Mouse (Mus musculus): ENCODE data around the gene Prss50.

The Prss50 gene

DNA sequence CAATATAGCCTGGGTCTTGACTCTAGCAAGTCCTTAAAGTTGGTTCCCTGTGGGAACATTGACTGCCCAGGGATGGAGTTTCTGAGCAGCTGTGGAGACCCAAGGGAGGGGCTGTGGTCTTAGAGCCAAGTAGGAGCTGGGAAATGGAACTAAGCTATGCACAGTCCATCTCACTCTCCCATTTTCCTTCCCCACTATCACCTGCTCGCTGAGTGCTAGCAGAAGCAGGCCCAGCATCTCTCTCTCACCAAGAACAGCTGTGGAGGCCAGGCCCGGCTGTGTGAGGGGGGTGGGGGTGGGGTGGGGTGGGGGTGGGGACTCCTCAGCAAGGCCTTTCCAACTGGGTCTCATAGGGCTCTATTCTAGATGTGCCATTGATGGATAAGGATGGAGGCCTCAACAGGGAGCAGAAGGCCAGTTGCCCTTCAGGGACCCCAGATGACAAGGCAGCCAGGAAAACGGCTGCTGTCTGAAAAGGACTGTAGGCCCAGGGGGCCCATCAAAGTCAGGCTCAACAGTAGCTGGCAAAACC lies 17.0 kb downstream of the Prss50 start:
- no peak for DNase-seq (ENCODE audit: low read depth, low spot score)

DNA sequence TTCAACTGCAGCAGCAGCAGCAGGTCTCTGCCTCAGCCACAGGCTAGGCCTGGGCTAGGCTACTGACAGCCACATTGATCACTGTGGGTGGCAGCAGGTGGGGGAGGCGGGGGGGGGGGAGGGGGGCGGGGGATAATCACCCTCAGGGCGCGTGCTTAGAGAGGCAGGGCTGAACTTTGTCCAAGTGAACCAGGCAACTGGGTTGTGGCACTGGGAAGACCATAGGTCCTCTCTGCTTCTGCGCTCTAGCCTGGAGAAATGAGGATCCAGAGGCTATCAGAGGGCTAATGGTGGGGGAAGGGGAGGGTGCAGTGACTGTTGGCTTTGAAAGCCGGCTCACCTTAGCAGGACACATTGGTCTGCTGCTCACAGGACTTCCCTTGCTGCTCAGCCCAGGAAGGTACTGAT lies 17.5 kb downstream of the Prss50 start:
- no peak for DNase-seq (ENCODE audit: low read depth, low spot score)

DNA sequence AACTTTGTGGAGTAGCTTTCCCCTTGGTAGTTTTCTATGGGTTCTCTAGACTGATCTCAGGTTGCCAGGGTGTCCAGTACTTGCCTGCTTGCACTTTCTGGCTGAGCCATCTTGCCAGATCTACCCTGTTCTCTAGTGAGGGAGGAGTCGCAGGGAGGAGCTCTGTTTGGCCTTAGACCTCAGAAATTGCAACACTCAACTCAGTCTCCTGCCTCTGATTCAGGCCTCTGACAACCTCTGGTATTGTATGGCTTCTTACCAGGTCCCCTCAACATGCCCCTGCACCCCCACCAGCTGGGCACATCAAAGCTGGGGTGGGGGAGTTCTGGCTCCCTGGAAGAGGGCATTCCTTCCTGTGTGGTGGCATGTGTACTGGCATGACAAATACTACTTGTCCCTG lies 19.6 kb downstream of the Prss50 start:
- no peak for DNase-seq (ENCODE audit: low read depth, low spot score)

DNA sequence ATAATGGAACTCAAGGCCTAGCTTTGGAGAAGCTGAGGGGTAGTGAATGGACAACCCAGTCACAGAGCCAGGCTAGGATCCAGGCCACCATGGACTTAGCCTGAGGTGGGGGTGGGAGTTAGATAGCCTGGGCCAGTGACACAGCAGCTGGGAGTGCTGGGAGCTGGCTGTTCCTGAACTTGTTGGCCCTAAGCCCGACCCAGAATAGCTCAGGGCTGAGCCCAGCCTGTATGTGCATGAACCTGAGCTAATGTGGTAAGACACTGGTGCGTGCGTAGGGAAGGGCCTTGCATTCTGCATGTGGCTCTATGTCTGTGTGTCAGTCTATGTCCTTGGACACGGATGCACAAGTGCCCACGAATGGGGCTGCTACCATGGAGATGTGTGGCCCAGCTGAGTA lies 20.1 kb downstream of the Prss50 start:
- no peak for DNase-seq (ENCODE audit: low read depth, low spot score)

DNA sequence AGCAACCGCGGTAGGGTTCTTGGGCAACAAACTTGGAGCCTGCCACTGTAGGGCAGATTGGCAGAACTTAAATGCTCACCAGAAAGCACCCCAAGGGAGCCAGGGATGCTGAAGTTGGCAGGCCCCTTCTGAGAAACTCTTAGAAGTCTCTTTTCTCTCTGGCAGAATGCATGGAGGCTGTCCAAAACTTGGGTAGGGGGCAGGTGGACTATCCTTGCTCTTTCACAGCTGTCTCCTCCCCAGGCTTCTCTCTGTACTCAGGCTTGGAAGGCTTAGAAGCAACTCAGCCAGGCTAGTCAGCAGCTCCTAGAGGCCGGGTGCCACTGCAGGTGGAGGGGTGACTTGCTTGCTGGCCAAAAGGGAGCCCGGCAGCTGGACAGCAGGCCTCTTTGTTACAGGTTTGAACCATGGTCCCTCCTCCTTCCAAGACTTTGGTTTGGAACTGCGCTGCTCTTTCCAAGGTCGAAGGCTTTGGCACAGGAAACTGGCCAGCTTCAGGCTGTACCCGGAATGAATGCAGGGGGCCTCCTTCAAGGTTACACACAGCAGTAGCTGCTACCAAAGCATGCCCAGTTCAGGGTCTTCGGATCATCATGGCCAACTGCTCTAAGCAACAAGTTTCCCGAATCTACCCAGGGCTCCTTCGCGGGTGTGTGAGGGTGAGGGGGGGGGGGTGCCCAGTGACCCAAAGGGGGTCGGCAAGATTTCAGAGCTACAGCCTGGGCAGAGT lies 21.6 kb downstream of the Prss50 start, which contains the start of gene Als2cl:
Gene Als2cl, plus strand, starts transcription at position 680 of the 730 bp plus-strand sequence.
- no peak for DNase-seq (ENCODE audit: low read depth, low spot score)

DNA sequence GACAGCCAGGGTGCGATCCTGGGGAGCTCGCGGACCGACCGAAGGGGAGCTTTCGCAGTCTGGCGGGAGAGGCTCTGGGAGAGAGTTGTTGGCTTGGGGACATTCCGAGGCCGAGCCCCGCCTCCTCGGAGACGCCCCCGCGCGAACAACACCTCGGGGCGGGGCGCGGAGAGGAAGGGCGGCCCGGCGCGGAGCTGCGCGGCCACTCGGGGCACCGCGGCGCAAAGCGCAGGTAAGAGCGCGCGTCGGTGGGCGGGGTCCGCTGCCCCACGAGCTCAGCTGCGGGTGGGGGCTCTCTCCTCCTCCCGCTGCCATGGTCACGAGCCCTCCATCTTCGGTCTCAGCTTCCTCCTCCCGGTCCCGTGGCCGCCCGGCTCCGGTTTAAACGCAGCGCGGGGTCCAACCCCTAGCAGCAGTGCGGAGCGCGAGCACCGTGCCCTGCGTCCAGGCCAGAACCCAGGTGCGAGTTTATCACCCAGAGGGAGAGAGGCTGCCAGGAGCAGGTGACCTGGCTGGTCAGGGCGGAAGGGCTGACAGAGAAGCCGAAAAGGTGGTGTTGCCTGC lies 22.3 kb downstream of the Prss50 start, which contains the start of gene Tmie:
Gene Tmie, minus strand, starts transcription at position 116 of the 564 bp plus-strand sequence.
- no peak for DNase-seq (ENCODE audit: low read depth, low spot score)

DNA sequence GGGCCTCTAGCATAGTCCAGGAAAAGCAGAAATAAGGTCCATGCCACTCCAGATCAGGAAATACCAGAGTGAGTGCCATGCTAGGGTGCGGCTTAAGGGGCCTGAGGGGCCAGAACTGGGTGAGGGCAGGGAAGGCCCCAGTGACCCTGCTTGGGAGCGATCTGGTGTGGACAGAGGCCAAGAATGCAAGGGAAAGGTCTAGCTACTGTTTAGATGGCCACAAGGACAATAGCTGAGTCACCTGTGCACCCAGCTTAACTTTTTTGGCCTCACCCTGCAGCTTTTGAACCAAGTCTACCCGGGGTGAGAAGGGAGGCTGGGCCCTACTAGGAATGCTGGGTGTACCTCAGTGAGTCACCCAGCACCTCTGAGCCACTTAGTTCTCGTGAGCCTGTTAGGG lies 23.0 kb downstream of the Prss50 start:
- DNase-seq (ENCODE audit: low read depth, low spot score): no peak

DNA sequence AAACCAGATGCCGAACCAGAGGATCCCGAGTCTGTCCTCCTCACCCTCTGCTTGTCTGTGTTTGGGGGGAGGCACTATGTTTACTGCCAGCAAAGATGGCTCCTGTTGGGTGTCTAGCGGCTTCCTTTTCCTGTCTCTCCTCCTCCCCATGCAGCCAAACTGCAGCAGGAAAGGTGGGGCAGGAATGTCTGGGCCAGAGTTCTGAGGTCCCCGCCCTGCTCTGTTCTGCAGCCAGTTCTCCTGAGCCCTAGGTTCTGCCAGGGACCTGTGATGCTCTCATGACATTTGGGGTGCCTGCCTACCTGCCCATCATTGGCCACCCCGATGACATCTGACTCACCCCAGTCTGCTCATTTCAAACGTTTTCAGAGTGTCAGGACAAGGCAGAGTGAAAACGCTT lies 24.2 kb downstream of the Prss50 start:
- DNase-seq (ENCODE audit: low read depth, low spot score): no peak

DNA sequence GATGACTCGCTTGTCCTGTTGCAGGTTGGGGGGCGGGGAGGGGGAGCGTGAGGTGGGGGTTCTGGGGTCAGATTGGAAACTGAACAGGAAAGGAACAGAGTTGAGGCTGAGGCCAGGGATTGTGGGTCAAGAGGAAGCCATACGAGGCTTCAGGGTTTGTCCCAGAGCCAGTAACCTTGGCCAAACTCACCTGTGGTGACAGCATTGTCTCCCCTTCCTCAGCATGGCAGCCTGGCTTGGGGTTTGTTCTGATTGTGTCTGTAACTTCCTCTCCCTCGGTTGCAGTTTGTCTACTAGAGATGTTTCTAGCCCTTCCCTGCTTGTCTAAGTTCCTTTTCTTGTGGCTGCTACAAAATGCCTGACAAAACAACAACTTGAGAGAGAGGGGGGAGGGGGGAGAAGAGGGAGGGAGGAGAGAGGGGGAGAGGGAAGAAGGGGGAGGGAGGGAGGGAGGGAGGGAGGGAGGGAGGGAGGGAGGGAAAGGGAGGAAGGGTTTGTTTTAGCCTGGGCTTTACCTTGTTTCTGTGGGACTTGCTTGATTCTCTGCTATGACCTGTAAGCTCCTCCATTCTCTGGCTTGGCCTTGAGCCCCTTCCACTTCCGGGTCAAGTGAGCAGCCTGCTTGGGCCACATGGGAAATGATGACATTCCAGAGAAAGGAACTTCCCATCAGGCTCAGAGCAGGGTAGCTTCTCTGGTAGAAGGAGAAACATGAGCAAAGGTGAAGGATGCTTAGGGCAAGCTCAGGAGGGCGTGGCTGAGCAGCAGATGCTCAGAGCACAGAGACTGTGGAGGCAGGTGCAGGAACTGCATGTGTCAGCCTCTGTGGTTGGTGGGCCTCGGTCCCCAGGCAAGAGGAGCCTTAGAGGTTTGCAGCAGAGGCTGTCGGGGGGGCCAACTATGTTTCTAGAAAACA lies 29.9 kb downstream of the Prss50 start:
- no peak for DNase-seq (ENCODE audit: low read depth, low spot score)

DNA sequence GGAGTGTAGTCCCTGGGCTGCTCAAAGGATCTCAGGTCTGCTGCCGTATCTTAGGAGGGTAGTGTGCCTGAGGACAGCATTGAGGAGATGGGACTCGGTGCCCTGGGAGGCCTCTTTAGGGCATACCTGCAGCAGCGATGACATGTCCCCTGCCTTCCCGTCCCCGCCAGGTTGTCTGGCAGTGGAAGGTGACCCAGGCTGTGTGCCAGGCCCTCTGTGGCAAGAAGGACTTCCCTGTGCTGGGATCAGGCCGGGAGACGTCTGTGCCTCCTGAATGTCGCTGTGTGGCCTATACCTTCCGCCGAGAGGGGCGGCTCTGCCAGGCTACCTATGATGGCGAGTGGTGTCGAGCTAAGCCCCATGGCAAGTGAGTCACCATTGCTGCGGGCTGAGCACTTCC lies 31.2 kb downstream of the Prss50 start:
- no peak for DNase-seq (ENCODE audit: low read depth, low spot score)

DNA sequence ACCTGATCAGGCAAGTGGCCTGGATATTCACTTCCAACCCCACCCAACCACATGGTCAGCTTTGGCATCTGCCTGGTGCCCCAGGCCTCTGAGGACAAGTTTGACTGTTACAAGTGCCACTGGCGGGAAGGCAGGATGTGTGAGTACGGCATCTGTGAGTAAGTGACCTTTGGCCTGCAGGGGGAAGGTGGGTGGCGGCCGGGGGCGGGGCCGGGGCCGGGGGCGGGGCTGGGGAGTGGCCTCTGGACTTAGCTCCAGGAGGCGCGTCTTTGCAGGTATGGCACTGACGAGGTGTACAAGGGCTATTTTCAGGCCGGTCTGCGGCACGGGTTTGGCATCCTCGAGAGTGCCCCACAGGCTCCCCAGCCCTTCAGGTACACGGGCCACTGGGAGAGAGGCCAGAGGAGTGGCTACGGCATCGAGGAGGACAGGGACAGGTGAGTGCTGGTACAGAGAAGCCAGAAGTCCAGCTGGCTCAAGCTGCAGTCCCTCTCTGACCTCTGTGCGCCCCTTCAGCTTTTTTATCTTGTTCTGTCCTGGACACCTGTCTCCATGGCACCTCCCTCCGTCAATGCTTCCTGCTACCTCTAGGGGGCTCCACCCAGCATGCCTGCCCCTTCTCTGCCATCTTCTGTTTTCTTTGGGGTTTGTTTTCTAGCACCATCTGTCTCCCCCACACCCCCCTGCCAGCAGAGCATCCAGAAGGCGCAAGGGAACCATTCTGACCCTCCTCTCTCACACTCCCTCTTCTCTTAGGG lies 32.4 kb downstream of the Prss50 start:
- no peak for DNase-seq (ENCODE audit: low read depth, low spot score)

DNA sequence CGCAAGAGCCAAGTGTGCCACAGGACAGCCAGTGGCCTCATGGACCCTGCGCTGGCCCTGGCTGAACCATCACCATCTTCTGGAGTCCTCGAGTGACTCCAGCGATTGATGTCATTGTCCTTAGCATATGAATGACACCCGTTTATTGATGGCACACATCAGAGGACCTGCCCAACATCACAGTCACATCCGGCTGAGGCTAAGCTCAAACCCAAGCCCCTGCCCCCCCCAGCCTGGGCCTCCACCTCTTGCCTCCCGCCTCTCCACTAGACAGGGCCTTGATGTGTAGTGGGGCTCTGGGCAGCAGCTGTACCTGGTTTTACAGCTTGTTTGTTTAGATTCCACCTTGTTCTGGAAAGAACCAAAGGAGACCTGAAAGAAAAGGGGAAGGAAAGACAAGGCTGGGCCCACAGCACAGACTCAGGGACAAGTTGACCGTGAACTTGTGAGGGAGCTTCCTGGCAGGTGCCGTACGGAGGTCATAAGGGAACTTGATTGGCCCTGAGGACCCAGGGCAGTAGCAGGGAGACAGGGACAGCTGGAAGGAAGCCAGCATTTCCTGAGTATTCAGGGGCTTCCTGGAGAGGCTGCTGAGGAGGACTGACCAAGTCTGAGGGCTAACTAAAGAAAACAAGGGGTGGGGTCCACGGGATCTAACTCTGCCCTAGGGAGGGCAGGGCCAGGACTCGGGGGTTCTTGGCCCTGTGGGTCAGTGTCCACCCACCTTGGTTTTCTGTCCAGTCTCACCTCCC lies 33.5 kb downstream of the Prss50 start:
- no peak for DNase-seq (ENCODE audit: low read depth, low spot score)

DNA sequence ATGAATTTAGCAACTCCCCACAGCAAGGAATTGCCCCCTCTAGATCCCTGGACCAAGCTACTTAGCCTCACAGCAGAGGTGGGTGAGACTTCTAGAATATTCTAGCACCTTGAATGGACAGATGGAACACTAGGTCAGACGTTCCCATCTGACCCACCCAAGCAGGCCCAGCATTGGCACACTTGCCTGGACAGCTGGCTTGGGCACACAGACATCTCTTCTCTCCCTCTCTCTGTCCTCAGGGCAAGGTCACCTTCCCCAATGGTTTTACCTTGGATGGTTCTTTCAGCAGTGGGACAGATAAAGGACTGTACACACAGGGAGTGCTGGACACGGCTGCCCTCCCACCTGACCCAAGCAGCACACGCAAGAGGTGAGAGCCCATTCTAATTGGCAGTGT lies 34.8 kb downstream of the Prss50 start:
- DNase-seq (ENCODE audit: low read depth, low spot score): no peak

DNA sequence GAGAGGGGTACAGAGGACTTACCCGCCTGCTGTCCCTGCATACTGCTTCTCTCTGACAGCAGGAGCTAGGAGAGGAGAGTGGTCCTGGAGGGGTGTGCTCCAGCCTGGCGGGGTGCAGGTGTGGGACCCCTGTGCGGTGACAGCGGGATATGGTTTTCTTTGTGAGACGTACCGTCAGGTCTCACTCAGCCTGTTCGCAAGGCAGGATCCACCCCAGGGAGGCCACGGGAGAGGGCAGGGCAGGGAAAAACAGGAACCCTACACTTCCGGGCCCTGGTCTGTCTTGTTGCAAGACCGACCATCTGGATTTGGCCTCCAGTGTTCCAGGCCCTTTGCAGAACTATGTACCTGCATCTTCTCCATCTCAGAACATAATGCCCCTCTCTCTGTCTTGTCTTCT lies 35.7 kb downstream of the Prss50 start:
- DNase-seq (ENCODE audit: low read depth, low spot score): no peak

DNA sequence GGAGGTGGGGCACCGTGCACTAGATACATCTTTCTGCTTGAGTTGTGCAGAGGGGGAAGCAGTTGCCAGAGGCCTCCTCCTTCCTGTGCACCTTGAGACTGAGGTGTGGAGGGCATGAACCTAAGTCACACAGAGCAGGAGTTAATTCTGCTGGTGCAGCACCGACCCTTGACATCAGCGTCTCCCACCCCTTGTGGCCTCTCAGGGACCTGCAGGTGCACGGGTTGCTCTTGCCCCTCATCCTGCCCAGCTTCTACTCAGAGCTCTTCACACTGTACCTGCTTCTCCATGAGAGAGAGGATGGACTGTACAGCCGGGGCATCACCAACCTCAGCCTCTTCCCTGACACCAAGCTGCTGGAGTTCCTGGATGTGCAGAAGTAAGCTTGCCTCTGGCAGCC lies 37.7 kb downstream of the Prss50 start:
- no peak for DNase-seq (ENCODE audit: low read depth, low spot score)

DNA sequence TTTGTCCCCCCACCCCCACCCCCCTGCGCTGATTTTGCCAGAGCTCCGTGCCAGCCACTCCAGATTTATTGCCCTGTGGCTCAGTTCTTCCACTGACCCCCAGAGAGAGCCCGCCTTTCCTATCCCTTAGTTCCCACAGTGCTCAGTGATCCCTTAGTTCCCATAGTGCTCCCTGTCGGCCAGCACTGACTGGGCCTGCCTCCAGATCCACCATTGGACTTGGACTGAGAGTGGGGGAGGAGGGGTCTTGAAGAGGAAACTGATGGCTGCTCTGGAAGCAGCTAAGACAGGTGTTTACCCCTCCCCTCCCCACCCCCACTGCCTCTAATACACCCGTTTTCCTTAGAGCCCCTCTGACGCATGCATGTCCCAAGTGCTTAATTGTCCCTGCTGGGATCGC lies 38.2 kb downstream of the Prss50 start:
- DNase-seq (ENCODE audit: low read depth, low spot score): no peak

DNA sequence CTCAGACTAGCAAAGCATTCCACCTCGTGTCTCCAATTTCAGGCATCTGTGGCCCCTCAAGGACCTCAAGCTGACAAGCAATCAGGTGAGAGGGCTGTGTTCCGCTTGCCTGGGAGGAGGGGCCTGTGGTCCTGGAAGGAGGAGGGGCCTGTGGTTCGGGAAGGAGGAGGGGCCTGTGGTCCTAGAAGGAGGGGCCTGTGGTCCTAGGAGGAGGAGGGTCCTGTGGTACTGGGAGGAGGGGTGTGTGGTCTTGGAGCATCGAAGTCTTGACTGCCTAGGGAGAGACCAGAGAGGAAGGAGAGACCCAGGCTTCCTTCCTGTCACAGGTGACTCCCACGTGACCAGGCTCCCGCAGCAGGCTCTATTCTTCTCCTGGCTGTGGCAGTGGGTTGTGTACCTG lies 38.8 kb downstream of the Prss50 start:
- no peak for DNase-seq (ENCODE audit: low read depth, low spot score)

DNA sequence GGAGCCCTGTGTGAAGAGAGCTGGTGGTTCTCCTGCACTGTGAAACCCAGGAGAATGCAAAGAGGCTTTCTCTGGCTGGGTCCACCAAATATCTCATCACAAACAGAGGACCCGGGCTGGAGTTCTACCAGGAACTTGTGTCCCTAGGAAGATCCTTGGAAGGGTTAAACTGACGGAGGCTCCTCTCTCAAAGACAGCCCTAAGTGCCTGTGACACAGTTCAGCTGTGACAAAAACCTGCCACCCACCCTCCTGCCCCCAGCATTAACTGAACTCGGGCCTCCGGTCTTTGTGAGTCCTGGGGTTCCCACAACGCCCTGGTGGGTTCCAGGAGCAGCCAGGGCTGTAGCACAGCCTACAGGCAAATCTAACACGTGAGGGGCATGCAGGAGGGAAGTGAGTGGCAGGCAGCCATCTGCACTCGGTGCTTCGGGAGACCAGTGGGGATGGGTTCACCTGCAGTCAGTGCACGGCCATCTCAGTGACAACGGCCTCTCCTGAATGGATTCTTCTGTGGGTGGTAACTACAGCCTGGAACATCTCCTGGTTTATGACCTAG lies 41.8 kb downstream of the Prss50 start:
- no peak for DNase-seq (ENCODE audit: low read depth, low spot score)

DNA sequence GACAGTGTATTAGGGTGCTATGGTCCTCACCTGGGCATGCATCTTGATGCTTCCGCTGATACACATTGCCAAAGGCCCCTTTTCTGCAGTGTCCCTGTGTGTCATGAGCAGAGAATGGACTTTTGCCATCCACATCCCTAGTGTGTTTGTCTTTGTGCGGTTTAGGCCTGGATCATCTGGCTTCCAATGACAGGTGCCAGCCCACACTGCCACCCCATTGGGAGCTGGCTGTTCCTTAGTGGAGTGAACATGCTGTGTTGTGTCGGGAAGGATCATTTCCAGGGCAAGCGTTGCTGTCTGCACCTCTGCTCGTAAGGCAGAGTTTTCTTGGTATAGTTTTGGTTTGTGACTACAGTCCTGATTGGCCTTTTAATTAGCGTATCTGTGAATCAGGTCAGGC lies 43.4 kb downstream of the Prss50 start:
- DNase-seq (ENCODE audit: low read depth, low spot score): no peak

DNA sequence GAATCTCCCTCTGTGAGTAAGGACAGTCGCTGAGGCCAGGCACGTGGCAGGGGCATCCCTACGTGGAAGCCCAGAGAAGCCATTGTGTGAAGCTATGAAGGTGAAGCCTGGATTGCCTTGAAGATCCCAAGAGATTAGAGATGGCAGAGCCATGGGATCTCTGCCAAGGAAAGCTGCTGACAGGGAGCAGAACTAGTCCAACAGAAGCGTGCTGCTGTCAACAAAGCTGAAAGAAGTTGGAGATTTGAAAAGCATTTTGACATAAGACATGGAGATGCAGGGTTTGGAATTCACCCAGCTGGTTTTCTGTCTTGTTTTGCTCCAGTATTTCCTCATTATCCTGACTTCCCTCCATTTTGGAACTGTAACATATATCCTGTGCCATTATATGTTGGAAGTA lies 44.5 kb downstream of the Prss50 start:
- DNase-seq (ENCODE audit: low read depth, low spot score): no peak

All from c-Kit-negative CD71-positive TER-119-positive erythroid progenitor cells, embryonic 14.5 days (primary cell).